Mouse (Mus musculus) hindbrain, embryonic 16.5 days (tissue): ENCODE measurements around the gene Tifa. TPM values are rescaled to one million over a fixed set of nuclear protein-coding genes. Genes with fewer than 3 reads are reported as not detected.

ENCODE experiments used
- ATAC-seq: fragments of 200-750 bp; cut with Nextera tagmentation; 2 replicates; pipeline ENCODE4 v1.8.0; 2017; ENCODE audit warnings: moderate TSS enrichment, moderate library complexity
- H3K27ac ChIP-seq: fragments of 300-500 bp; sonication (generic); 2 replicates; pipeline ENCODE4 v1.5.1; 2014; ENCODE audit warnings: low read depth, mild to moderate bottlenecking, control low read depth, low read length, moderate library complexity
- H3K27me3 ChIP-seq: fragments of 300-500 bp; sonication (generic); replicated peaks from 2 replicates; pipeline ENCODE4 v1.6.1; 2014; ENCODE audit warnings: low read length; ENCODE audit not compliant: control insufficient read depth, insufficient read depth
- H3K36me3 ChIP-seq: fragments of 300-500 bp; sonication (generic); 2 replicates; pipeline ENCODE4 v1.6.1; 2014; ENCODE audit warnings: mild to moderate bottlenecking, low read length, moderate library complexity, mixed read lengths; ENCODE audit not compliant: control insufficient read depth, insufficient read depth
- H3K4me1 ChIP-seq: fragments of 300-500 bp; sonication (generic); 2 replicates; pipeline ENCODE4 v1.6.1; 2014; ENCODE audit warnings: low read depth, low read length; ENCODE audit not compliant: control insufficient read depth, insufficient read depth
- H3K4me2 ChIP-seq: fragments of 300-500 bp; sonication (generic); 2 replicates; pipeline ENCODE4 v1.6.1; 2014; ENCODE audit warnings: mild to moderate bottlenecking, low read length, control low read depth, moderate library complexity
- H3K4me3 ChIP-seq: fragments of 300-500 bp; sonication (generic); 2 replicates; pipeline ENCODE4 v1.5.1; 2014; ENCODE audit warnings: mild to moderate bottlenecking, low read length, control low read depth, moderate library complexity
- H3K9ac ChIP-seq: fragments of 300-500 bp; sonication (generic); 2 replicates; pipeline ENCODE4 v1.6.1; 2014; ENCODE audit warnings: low read depth, mild to moderate bottlenecking, control low read depth, low read length, moderate library complexity
- H3K9me3 ChIP-seq: fragments of 300-500 bp; sonication (generic); 2 replicates; pipeline ENCODE4 v1.6.1; 2014; ENCODE audit warnings: mild to moderate bottlenecking, low read length, moderate library complexity; ENCODE audit not compliant: control insufficient read depth
- WGBS: fragments of 180-500 bp; shearing (Covaris S2); extraction: QIAGEN DNeasy Blood & Tissue Kit; methylation state at CpG from one replicate; pipeline ENCODE4 v1.1.7; 2014; 5-methylcytosine and 5-hydroxymethylcytosine counted together
- polyA plus RNA-seq: library from polyadenylated mRNA; unstranded; fragments of >200 nt; fragmentation: Nextera tagmentation; extraction: Ambion mirVana; gene quantifications from 2 replicates; pipeline ENCODE4 v1.2.1, GENCODE M21; 2015

Gene Tifa
- polyA plus RNA-seq, 1 experiment from 2014 or later = 2.8 TPM

- H3K36me3 ChIP-seq = no peaks in the 10 kb centered on the region
- no peak overlapping the region; the same call in 1 of the 2 replicates for H3K4me2 ChIP-seq
- H3K27ac ChIP-seq = no peak overlapping the region
- no peak overlapping the region; the same call in 1 of the 2 replicates for H3K4me3 ChIP-seq
- peaks cover 2% of the 10 kb centered on the region; the same call in 1 of the 2 replicates for H3K9me3 ChIP-seq
- H3K4me1 ChIP-seq = peaks cover 17% of the 10 kb centered on the region
- no peak for ATAC-seq
- no peak overlapping the region for H3K9ac ChIP-seq
- H3K27me3 ChIP-seq = peaks cover 12% of the 10 kb centered on the region
- 59% methylated on average over 4 of the region's 4 CpGs for WGBS
Measured at GRCm38 (mm10) chr3:127791595-127792561, 2.3 kb downstream of the Tifa start.

GRCm38 (mm10) chr3:127793022-127793421 lies 3.4 kb downstream of the Tifa start:
- Histone ChIP-seq H3K4me2 (no peak overlapping the region), H3K27me3 (peaks cover 9% of the 10 kb centered on the region), H3K9me3 (peaks cover 2% of the 10 kb centered on the region; the same call in 1 of the 2 replicates), H3K27ac (no peak overlapping the region), H3K4me3 (no peak overlapping the region), H3K36me3 (no peaks in the 10 kb centered on the region), H3K9ac (no peak overlapping the region), H3K4me1 (peaks cover 17% of the 10 kb centered on the region)
- no peak for ATAC-seq
- WGBS = 81% methylated on average over 7 of the region's 7 CpGs

GRCm38 (mm10) chr3:127795762-127796161 lies 6.2 kb downstream of the Tifa start:
- no peaks in the 10 kb centered on the region for H3K36me3 ChIP-seq
- H3K27ac ChIP-seq = no peak overlapping the region
- H3K4me2 ChIP-seq = no peak overlapping the region
- H3K4me3 ChIP-seq = no peak overlapping the region
- 95% methylated on average over 3 of the region's 3 CpGs for WGBS
- H3K9me3 ChIP-seq = peaks cover 2% of the 10 kb centered on the region; the same call in 1 of the 2 replicates
- H3K27me3 ChIP-seq = peaks cover 2% of the 10 kb centered on the region
- no peak overlapping the region for H3K9ac ChIP-seq
- no peak for ATAC-seq
- peaks cover 5% of the 10 kb centered on the region for H3K4me1 ChIP-seq

- no peak for ATAC-seq
- H3K27me3 ChIP-seq = peaks cover 2% of the 10 kb centered on the region
Measured at GRCm38 (mm10) chr3:127796271-127796670, 6.7 kb downstream of the Tifa start.

GRCm38 (mm10) chr3:127801162-127801561 lies 11.6 kb downstream of the Tifa start:
- Histone ChIP-seq H3K9ac (no peak overlapping the region), H3K27me3 (no peaks in the 10 kb centered on the region), H3K4me1 (no peaks in the 10 kb centered on the region), H3K4me2 (no peak overlapping the region), H3K27ac (no peak overlapping the region), H3K4me3 (no peak overlapping the region), H3K9me3 (no peaks in the 10 kb centered on the region), H3K36me3 (no peaks in the 10 kb centered on the region)
- WGBS = 96% methylated on average over 8 of the region's 8 CpGs
- ATAC-seq = no peak

More at GRCm38 (mm10) chr3:127796271-127796670, 6.7 kb downstream of the Tifa start:
- Histone ChIP-seq H3K27ac (no peak overlapping the region), H3K4me3 (no peak overlapping the region), H3K4me1 (no peaks in the 10 kb centered on the region; the same call in 1 of the 2 replicates), H3K9ac (no peak overlapping the region), H3K4me2 (no peak overlapping the region), H3K9me3 (peaks cover 2% of the 10 kb centered on the region; the same call in 1 of the 2 replicates), H3K36me3 (no peaks in the 10 kb centered on the region)
- WGBS = 93% methylated on average over 7 of the region's 7 CpGs

GRCm38 (mm10) chr3:127802814-127803213 lies 13.2 kb downstream of the Tifa start:
- Histone ChIP-seq H3K4me1 (no peaks in the 10 kb centered on the region), H3K9ac (no peak overlapping the region), H3K9me3 (no peaks in the 10 kb centered on the region), H3K36me3 (peaks cover 6% of the 10 kb centered on the region), H3K27ac (no peak overlapping the region), H3K4me2 (no peak overlapping the region), H3K4me3 (no peak overlapping the region), H3K27me3 (no peaks in the 10 kb centered on the region)
- WGBS = 56% methylated on average over 8 of the region's 8 CpGs
- ATAC-seq = no peak

- H3K4me3 ChIP-seq = no peak overlapping the region
- 88% methylated on average over 4 of the region's 4 CpGs for WGBS
- peaks cover 17% of the 10 kb centered on the region for H3K36me3 ChIP-seq
- no peak overlapping the region for H3K27ac ChIP-seq
- H3K9me3 ChIP-seq = no peaks in the 10 kb centered on the region
- no peak overlapping the region for H3K4me2 ChIP-seq
- no peaks in the 10 kb centered on the region for H3K4me1 ChIP-seq
- no peak for ATAC-seq
- H3K27me3 ChIP-seq = no peaks in the 10 kb centered on the region
- H3K9ac ChIP-seq = no peak overlapping the region
Measured at GRCm38 (mm10) chr3:127804439-127804838, 14.8 kb downstream of the Tifa start.

GRCm38 (mm10) chr3:127805071-127805470 lies 15.5 kb downstream of the Tifa start:
- peaks cover 18% of the 10 kb centered on the region for H3K36me3 ChIP-seq
- no peaks in the 10 kb centered on the region for H3K27me3 ChIP-seq
- H3K4me1 ChIP-seq = no peaks in the 10 kb centered on the region
- 68% methylated on average over 12 of the region's 12 CpGs for WGBS
- H3K4me3 ChIP-seq = no peak overlapping the region
- ATAC-seq = no peak
- no peak overlapping the region for H3K27ac ChIP-seq
- no peak overlapping the region for H3K9ac ChIP-seq
- H3K9me3 ChIP-seq = no peaks in the 10 kb centered on the region
- no peak overlapping the region for H3K4me2 ChIP-seq

- Histone ChIP-seq H3K9ac (no peak overlapping the region), H3K9me3 (no peaks in the 10 kb centered on the region), H3K27ac (no peak overlapping the region), H3K4me2 (no peak overlapping the region), H3K27me3 (no peaks in the 10 kb centered on the region), H3K4me1 (no peaks in the 10 kb centered on the region), H3K36me3 (peaks cover 18% of the 10 kb centered on the region), H3K4me3 (no peak overlapping the region)
- no peak for ATAC-seq
- WGBS = 94% methylated on average over 6 of the region's 6 CpGs
Measured at GRCm38 (mm10) chr3:127805991-127806390, 16.4 kb downstream of the Tifa start.
